Mouse (Mus musculus): ENCODE measurements around the gene Ptgfr. TPM values are rescaled to one million over a fixed set of nuclear protein-coding genes. Genes with fewer than 3 reads are reported as not detected.
A peak's percentile ranks its signal among the peaks of the same experiment; 100 is the strongest.

Ptgfr gene
- polyA plus RNA-seq, 1 experiment from 2014 or later = 0.93 TPM

DNA sequence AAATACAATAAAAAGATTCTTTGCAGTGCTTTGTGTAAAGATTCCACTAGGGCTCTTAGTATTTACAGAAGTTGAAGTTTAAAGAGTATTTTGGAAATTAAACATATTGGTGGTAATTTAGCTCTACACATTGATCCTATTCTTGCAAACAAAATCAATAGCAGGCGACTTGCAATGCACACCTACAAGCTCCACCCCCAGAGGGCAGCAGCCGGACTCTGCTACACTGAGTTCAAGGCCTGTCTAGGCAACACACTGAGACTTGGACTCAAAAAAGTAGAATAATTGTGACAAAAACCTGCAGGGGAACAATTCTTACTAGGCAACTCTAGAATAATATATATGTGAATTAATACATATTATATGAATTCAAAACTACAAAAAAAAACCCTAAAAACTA, 28.8 kb downstream of the Ptgfr start:
- WGBS = 71% methylated on average over 2 of the region's 2 CpGs

DNA sequence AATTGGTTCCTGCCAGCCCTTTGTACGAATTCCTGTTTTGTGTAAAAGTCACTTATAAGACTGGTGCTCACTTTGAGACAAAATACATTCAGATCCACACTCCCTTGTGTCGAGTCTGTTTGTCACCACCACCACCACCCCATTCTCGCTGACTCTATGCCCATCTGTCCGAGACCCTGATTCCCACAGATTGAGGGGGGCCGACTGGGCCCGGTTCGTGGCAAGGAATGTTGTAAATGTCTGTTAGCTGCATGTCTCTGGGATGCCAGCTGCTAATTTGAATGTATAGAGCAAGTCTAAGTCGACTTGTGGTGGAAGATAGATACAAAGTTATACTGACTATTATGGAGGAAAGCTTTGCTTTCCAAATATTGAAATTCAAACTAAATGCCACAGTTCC, 48.8 kb downstream of the Ptgfr start:
- Histone ChIP-seq H3K4me1 (ENCODE audit: control insufficient read depth, insufficient read depth, low read length) (no peaks in the 10 kb centered on the region), H3K4me3 (ENCODE audit: low read depth, low read length) (no peak overlapping the region), H3K9ac (replicated peaks; ENCODE audit: low read length) (no peak overlapping the region), H3K27me3 (ENCODE audit: control insufficient read depth, insufficient read depth, low read length) (no peaks in the 10 kb centered on the region), H3K4me2 (ENCODE audit: low read depth, low read length) (no peak overlapping the region), H3K36me3 (replicated peaks; ENCODE audit: control insufficient read depth, insufficient read depth, low read depth, low read length) (no peaks in the 10 kb centered on the region), H3K9me3 (replicated peaks; ENCODE audit: control insufficient read depth, low read length) (no peaks in the 10 kb centered on the region), H3K27ac (replicated peaks; ENCODE audit: low read depth, low read length) (no peak overlapping the region)
- DNase-seq (ENCODE audit: low spot score) = no peak
- no peak for ATAC-seq (replicated peaks; ENCODE audit: insufficient number of reproducible peaks, low FRiP score, low TSS enrichment, low read depth)
- 84% methylated on average over 8 of the region's 8 CpGs for WGBS

More for the DNA sequence above, 28.8 kb downstream of the Ptgfr start:
- no peak overlapping the region for H3K4me3 ChIP-seq (ENCODE audit: low read depth, low read length)
- no peak for DNase-seq (ENCODE audit: low spot score)
- H3K9me3 ChIP-seq (replicated peaks; ENCODE audit: control insufficient read depth, low read length) = no peaks in the 10 kb centered on the region
- no peaks in the 10 kb centered on the region for H3K4me1 ChIP-seq (ENCODE audit: control insufficient read depth, insufficient read depth, low read length)
- H3K27me3 ChIP-seq (ENCODE audit: control insufficient read depth, insufficient read depth, low read length) = no peaks in the 10 kb centered on the region
- ATAC-seq (replicated peaks; ENCODE audit: insufficient number of reproducible peaks, low FRiP score, low TSS enrichment, low read depth) = no peak
- no peaks in the 10 kb centered on the region for H3K36me3 ChIP-seq (replicated peaks; ENCODE audit: control insufficient read depth, insufficient read depth, low read depth, low read length)
- no peak overlapping the region for H3K9ac ChIP-seq (replicated peaks; ENCODE audit: low read length)
- no peak overlapping the region for H3K4me2 ChIP-seq (ENCODE audit: low read depth, low read length)
- no peak overlapping the region for H3K27ac ChIP-seq (replicated peaks; ENCODE audit: low read depth, low read length)

GRCm38 (mm10) chr3:151775089-151775488, 62.3 kb downstream of the Ptgfr start:
- Histone ChIP-seq H3K9ac (replicated peaks; ENCODE audit: low read length) (no peak overlapping the region), H3K27me3 (ENCODE audit: control insufficient read depth, insufficient read depth, low read length) (no peaks in the 10 kb centered on the region), H3K27ac (replicated peaks; ENCODE audit: low read depth, low read length) (no peak overlapping the region), H3K9me3 (replicated peaks; ENCODE audit: control insufficient read depth, low read length) (no peaks in the 10 kb centered on the region), H3K36me3 (replicated peaks; ENCODE audit: control insufficient read depth, insufficient read depth, low read depth, low read length) (no peaks in the 10 kb centered on the region), H3K4me2 (ENCODE audit: low read depth, low read length) (no peak overlapping the region), H3K4me1 (ENCODE audit: control insufficient read depth, insufficient read depth, low read length) (no peaks in the 10 kb centered on the region), H3K4me3 (ENCODE audit: low read depth, low read length) (no peak overlapping the region)
- DNase-seq (ENCODE audit: low spot score) (peak; percentile 44), ATAC-seq (replicated peaks; ENCODE audit: insufficient number of reproducible peaks, low FRiP score, low TSS enrichment, low read depth) (no peak)
- 72% methylated on average over 4 of the region's 4 CpGs for WGBS

DNA sequence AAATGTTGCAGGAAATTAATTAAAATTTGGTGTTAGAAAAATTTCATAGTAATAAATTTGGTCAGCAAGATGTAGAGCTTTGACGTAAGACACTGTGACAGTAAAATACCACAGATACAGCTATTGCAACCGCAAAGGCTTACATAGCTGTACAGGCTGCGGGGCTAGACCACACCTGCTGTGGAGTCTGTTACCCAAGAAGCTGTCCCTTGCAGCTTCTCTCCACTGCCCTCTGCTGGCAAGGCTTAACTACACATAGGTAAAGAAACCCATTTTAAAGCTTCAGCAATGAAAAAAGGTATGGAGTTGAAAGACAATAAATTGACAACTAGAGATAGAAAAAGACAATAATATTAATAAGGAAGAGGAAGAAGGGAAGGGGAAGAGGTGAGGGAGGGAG, 66.4 kb downstream of the Ptgfr start:
- no peak overlapping the region for H3K9ac ChIP-seq (replicated peaks; ENCODE audit: low read length)
- H3K4me2 ChIP-seq (ENCODE audit: low read depth, low read length) = no peak overlapping the region
- no peaks in the 10 kb centered on the region for H3K9me3 ChIP-seq (replicated peaks; ENCODE audit: control insufficient read depth, low read length)
- ATAC-seq (replicated peaks; ENCODE audit: insufficient number of reproducible peaks, low FRiP score, low TSS enrichment, low read depth) (no peak), DNase-seq (ENCODE audit: low spot score) (peak; percentile 69)
- no peaks in the 10 kb centered on the region for H3K4me1 ChIP-seq (ENCODE audit: control insufficient read depth, insufficient read depth, low read length)
- H3K4me3 ChIP-seq (ENCODE audit: low read depth, low read length) = no peak overlapping the region
- H3K27me3 ChIP-seq (ENCODE audit: control insufficient read depth, insufficient read depth, low read length) = no peaks in the 10 kb centered on the region
- WGBS = 64% methylated on average over 3 of the region's 3 CpGs
- H3K27ac ChIP-seq (replicated peaks; ENCODE audit: low read depth, low read length) = no peak overlapping the region
- no peaks in the 10 kb centered on the region for H3K36me3 ChIP-seq (replicated peaks; ENCODE audit: control insufficient read depth, insufficient read depth, low read depth, low read length)

DNA sequence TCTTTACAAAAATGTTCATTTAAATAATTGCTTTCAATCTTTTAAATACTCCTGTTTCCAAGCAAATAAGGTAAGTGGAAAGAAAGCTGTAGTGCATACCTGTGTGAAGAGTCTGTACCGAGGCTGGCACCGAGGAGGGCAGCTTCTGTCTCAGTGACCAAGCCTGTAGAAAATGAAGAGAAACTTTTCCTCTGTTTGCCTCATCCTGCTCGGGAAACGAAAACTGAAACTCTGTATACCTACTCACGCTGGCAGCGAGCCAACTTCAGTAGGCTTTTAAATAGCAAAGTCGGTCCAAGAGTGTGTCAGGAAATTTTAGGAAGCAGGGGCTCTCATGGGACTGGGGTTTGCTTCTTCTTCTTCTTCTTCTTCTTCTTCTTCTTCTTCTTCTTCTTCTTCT, 87.7 kb downstream of the Ptgfr start, which contains the start of gene Ifi44:
Gene Ifi44, minus strand, starts transcription at position 224 of the 400 bp plus-strand sequence.
- Histone ChIP-seq H3K9me3 (replicated peaks; ENCODE audit: control insufficient read depth, low read length) (no peaks in the 10 kb centered on the region), H3K36me3 (replicated peaks; ENCODE audit: control insufficient read depth, insufficient read depth, low read depth, low read length) (no peaks in the 10 kb centered on the region), H3K4me1 (ENCODE audit: control insufficient read depth, insufficient read depth, low read length) (no peaks in the 10 kb centered on the region), H3K27ac (replicated peaks; ENCODE audit: low read depth, low read length) (no peak within 1 kb of the TSS), H3K9ac (replicated peaks; ENCODE audit: low read length) (no peak within 1 kb of the TSS), H3K4me3 (ENCODE audit: low read depth, low read length) (no peak within 1 kb of the TSS), H3K4me2 (ENCODE audit: low read depth, low read length) (no peak within 1 kb of the TSS), H3K27me3 (ENCODE audit: control insufficient read depth, insufficient read depth, low read length) (no peaks in the 10 kb centered on the region)
- DNase-seq (ENCODE audit: low spot score) (no peak), ATAC-seq (replicated peaks; ENCODE audit: insufficient number of reproducible peaks, low FRiP score, low TSS enrichment, low read depth) (no peak)
- 70% methylated on average over 7 of the region's 7 CpGs for WGBS

- DNase-seq (ENCODE audit: low spot score) (no peak), ATAC-seq (replicated peaks; ENCODE audit: insufficient number of reproducible peaks, low FRiP score, low TSS enrichment, low read depth) (no peak)
- Histone ChIP-seq H3K36me3 (replicated peaks; ENCODE audit: control insufficient read depth, insufficient read depth, low read depth, low read length) (no peaks in the 10 kb centered on the region), H3K9me3 (replicated peaks; ENCODE audit: control insufficient read depth, low read length) (no peaks in the 10 kb centered on the region), H3K9ac (replicated peaks; ENCODE audit: low read length) (no peak overlapping the region), H3K4me3 (ENCODE audit: low read depth, low read length) (no peak overlapping the region), H3K4me1 (ENCODE audit: control insufficient read depth, insufficient read depth, low read length) (no peaks in the 10 kb centered on the region), H3K4me2 (ENCODE audit: low read depth, low read length) (no peak overlapping the region), H3K27ac (replicated peaks; ENCODE audit: low read depth, low read length) (no peak overlapping the region), H3K27me3 (ENCODE audit: control insufficient read depth, insufficient read depth, low read length) (no peaks in the 10 kb centered on the region)
- 81% methylated on average over 1 of the region's 1 CpGs for WGBS
Observed at GRCm38 (mm10) chr3:151748514-151748913, 88.9 kb downstream of the Ptgfr start.

Other genes with a start within 250 kb of the Ptgfr start
- 0.18 and 0.31 TPM in 2 replicates for gene Ifi44, start 87.7 kb downstream of the Ptgfr start, polyA plus RNA-seq (2014; fragmentation: Nextera tagmentation; extraction: Ambion mirVana)
- gene Ifi44l, start 74.7 kb downstream of the Ptgfr start, polyA plus RNA-seq (2014; fragmentation: Nextera tagmentation; extraction: Ambion mirVana) = 0.15 TPM in 1 of 2 replicates, not detected in the other

Measured in embryonic facial prominence, embryonic 11.5 days (tissue).